Mouse (Mus musculus) left cerebral cortex, postnatal 36 days (tissue): ENCODE measurements at regions not wholly inside any gene's neighbourhood (a gene's known extent, or its start where the extent isn't known, plus 50 kb on each side); places are given as distances from the start of the nearest gene placed in this dataset.

Source experiments
- DNase-seq, 2 experiments: peaks; one replicate each; pipeline ENCODE4 v3.0.0; 2021 to 2022; ENCODE audit warnings: low spot score in 2 of 2, mixed read lengths in 1 of 2
- intact Hi-C: fragments of 180-260 bp; cut with DNase I; formaldehyde crosslinking; loops from one replicate; pipeline ENCODE4 v1.15.1; 2025

- intact Hi-C loops: no loop called here
- no peak for DNase-seq
Measured at GRCm38 (mm10) chr7:110713661-110714060, 54.3 kb upstream of the Ampd3 start.

DNA sequence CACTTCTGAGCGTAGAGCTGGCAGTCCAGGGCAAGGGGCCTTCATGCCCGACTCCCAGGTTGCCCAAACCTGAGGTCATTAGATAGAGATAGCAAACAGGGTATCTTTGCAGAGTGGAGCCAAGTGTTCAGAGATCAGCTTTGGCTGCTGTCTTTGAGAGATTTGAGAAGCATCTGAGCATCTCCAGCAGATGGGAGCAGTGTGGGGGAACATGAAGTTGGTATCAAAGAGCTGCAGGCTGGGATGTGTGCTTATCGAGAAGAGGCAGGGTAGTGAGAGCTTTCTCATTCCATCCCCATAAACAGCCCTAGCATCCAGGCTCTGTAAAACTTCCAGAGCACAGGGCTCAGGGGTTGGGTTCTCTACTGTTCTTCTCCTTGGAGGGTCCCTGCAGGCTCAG, 52.9 kb upstream of the Ampd3 start:
- no peak for DNase-seq
- intact Hi-C loops: no loop called here

DNA sequence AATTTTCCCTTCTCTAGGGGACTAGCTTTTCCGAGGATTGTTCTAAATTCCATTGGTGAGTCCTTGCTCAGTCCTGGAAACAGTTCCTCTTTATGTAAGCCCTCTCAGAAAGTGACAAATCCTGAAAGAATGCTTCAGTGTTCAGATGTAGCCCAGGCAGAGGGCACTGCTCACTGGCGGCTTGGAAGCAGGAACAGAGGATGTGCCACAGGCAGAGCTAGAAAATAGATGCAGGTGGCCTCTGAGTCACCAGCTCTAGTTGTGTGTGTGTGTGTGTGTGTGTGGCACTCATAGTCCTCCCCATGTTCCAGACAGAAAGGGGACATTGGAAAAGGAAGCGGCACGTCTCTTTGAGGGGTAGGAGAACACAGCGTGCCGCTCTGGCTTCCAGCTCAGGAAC, 52.5 kb upstream of the Ampd3 start:
- intact Hi-C loops: no loop called here
- peak; percentile 43 to 56 for DNase-seq

GRCm38 (mm10) chr7:110717104-110717503, 50.9 kb upstream of the Ampd3 start:
- intact Hi-C loops: no loop called here
- DNase-seq: no peak
